Mouse (Mus musculus): ENCODE data around the gene Fezf1.

GRCm38 (mm10) chr6:23211499-23211898 is 36.7 kb downstream of the Fezf1 start:
- no peak for TF ChIP-seq CTCF (IDR thresholded peaks at IDR 0.05)
- no peak for TF ChIP-seq EP300 (IDR thresholded peaks at IDR 0.05)

Data from lung, postnatal 0 days (tissue).